ENCODE assay signal across 9 mouse cellular contexts in the genomic region with DNA sequence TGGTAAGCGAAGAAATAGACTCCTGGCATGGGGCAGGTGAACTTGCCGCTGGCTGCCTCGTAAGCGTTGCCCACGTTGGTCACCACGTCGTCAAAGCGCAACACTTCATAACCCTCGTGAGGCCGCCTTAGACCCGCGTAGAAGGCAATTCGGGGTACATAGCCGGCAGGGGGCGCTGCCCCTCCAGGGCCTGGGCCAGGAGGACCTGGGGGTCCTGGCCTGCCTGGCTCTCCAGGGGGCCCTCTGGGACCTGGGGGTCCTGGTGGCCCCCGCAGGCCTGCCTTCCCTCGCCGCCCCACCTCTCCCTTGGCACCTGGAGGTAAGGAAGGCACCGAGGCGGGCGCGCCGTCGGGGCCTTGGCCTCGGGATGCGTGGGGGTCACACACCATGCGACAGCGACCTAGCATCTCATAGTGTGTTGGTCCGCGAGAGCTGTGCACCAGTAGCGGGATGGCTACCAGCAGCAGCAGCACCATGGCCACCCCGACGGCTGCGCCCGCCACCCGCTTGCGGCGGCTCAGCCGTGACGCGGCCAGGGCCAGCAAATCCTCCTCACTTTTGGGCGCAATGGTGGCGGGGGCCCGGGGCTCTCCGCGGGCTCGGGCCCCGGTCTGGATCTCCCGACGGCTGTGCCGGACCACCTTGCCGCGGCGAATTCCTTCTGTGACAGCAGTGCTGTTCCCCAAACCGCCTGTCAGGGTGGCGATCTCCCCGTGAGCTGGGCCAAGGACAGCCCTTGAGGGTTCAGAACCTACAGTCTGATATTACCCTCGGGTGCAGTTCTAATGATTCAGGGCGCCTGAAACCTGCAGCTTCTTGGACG. TPM values are rescaled to one million over a fixed set of nuclear protein-coding genes. Genes with fewer than 3 reads are reported as not detected.
A peak's percentile ranks its signal among the peaks of the same experiment; 100 is the strongest.
DNase-seq lines count a peak whose midpoint lies in the region; ATAC-seq and TF ChIP-seq lines count a peak whose summit lies in the region.
"Had no signal": no experiment of that assay in that cellular context is flagged by ENCODE, and none has a peak within 500 bp of the region (broad histone marks: within the 10 kb centered on the region; RNA-seq: fewer than 3 reads in every experiment).

Gene C1ql4, minus strand, starts transcription at position 565 of the 823 bp plus-strand sequence.

- peaks cover 98% of the 10 kb centered on the region for H3K27me3 ChIP-seq in heart, embryonic 10.5 days (ENCODE audit: insufficient read depth, poor library complexity, severe bottlenecking)
- peaks cover 71% of the 10 kb centered on the region for H3K27me3 ChIP-seq in hindbrain, embryonic 11.5 days (ENCODE audit: control insufficient read depth, insufficient read depth, low read length)
- peaks cover 71% of the 10 kb centered on the region for H3K27me3 ChIP-seq in liver, postnatal 0 days (ENCODE audit: insufficient read depth, low read length)
- peaks cover 70% of the 10 kb centered on the region for H3K27me3 ChIP-seq in stomach, embryonic 16.5 days (ENCODE audit: control insufficient read depth, insufficient read depth, low read length)
- H3K27me3 ChIP-seq: Patski had no signal

- H3K4me2 ChIP-seq in hindbrain, embryonic 11.5 days (replicated peaks; ENCODE audit: low read depth, low read length): peak within 1 kb of the TSS; percentile 45
- H3K4me2 ChIP-seq in liver, postnatal 0 days (ENCODE audit: low read depth, low read length): peak within 1 kb of the TSS; percentile 53
- H3K4me2 ChIP-seq in stomach, embryonic 16.5 days (ENCODE audit: low read depth, low read length): peak within 1 kb of the TSS; percentile 52

- TF ChIP-seq CTCF in liver, postnatal 0 days (IDR thresholded peaks at IDR 0.05; ENCODE audit: low read depth): peak; percentile 71

- H3K4me3 ChIP-seq in heart, embryonic 10.5 days: peak within 1 kb of the TSS; percentile 49
- H3K4me3 ChIP-seq in hindbrain, embryonic 11.5 days (ENCODE audit: low read depth, low read length): peak within 1 kb of the TSS; percentile 13
- H3K4me3 ChIP-seq in liver, postnatal 0 days (ENCODE audit: low read depth, low read length): peak within 1 kb of the TSS; percentile 34
- H3K4me3 ChIP-seq in stomach, embryonic 16.5 days (replicated peaks; ENCODE audit: low read length): peak within 1 kb of the TSS; percentile 31

- peaks cover 14% of the 10 kb centered on the region for H3K36me3 ChIP-seq in heart, embryonic 10.5 days
- no peaks in the 10 kb centered on the region for H3K36me3 ChIP-seq in hindbrain, embryonic 11.5 days (ENCODE audit: control insufficient read depth, insufficient read depth, low read length)
- H3K36me3 ChIP-seq in liver, postnatal 0 days (replicated peaks; ENCODE audit: insufficient read depth, low read length): peaks cover 3% of the 10 kb centered on the region; the same call in 1 of the 2 replicates
- no peaks in the 10 kb centered on the region for H3K36me3 ChIP-seq in stomach, embryonic 16.5 days (ENCODE audit: control insufficient read depth, insufficient read depth, low read length)

- ATAC-seq in hindbrain, embryonic 11.5 days (ENCODE audit: low FRiP score): no peak; the same call in 1 of the 2 replicates
- no peak; the same call in 1 of the 2 replicates for ATAC-seq in liver, postnatal 0 days
- ATAC-seq in stomach, embryonic 16.5 days (ENCODE audit: insufficient read depth, low FRiP score): no peak; the same call in 1 of the 2 replicates

- H3K9me3 ChIP-seq in heart, embryonic 10.5 days: no peaks in the 10 kb centered on the region
- no peaks in the 10 kb centered on the region for H3K9me3 ChIP-seq in hindbrain, embryonic 11.5 days (ENCODE audit: control insufficient read depth, low read length)
- no peaks in the 10 kb centered on the region for H3K9me3 ChIP-seq in liver, postnatal 0 days (ENCODE audit: low read length)
- no peaks in the 10 kb centered on the region for H3K9me3 ChIP-seq in stomach, embryonic 16.5 days (replicated peaks; ENCODE audit: control insufficient read depth, low read length)

- H3K9ac ChIP-seq in hindbrain, embryonic 11.5 days (ENCODE audit: low read depth, low read length): peak within 1 kb of the TSS; percentile 3; the same call in 1 of the 2 replicates
- H3K9ac ChIP-seq in liver, postnatal 0 days (replicated peaks): no peak within 1 kb of the TSS
- peak within 1 kb of the TSS; percentile 42; the same call in 1 of the 2 replicates for H3K9ac ChIP-seq in stomach, embryonic 16.5 days (ENCODE audit: low read length)

- H3K27ac ChIP-seq in heart, embryonic 10.5 days: peak within 1 kb of the TSS; percentile 53; the same call in 1 of the 2 replicates
- peak within 1 kb of the TSS; percentile 65 for H3K27ac ChIP-seq in hindbrain, embryonic 11.5 days (ENCODE audit: low read depth, low read length)
- H3K27ac ChIP-seq in liver, postnatal 0 days (ENCODE audit: low read depth): no peak within 1 kb of the TSS
- no peak within 1 kb of the TSS for H3K27ac ChIP-seq in stomach, embryonic 16.5 days (ENCODE audit: low read length)

- H3K4me1 ChIP-seq in heart, embryonic 10.5 days: peaks cover 37% of the 10 kb centered on the region
- H3K4me1 ChIP-seq in hindbrain, embryonic 11.5 days (replicated peaks; ENCODE audit: control insufficient read depth, insufficient read depth, low read length): peaks cover 15% of the 10 kb centered on the region
- peaks cover 13% of the 10 kb centered on the region for H3K4me1 ChIP-seq in liver, postnatal 0 days (ENCODE audit: insufficient read depth)
- peaks cover 9% of the 10 kb centered on the region for H3K4me1 ChIP-seq in stomach, embryonic 16.5 days (ENCODE audit: control insufficient read depth, insufficient read depth, low read length)

- no peak for TF ChIP-seq EP300 in liver, postnatal 0 days (IDR thresholded peaks at IDR 0.05; ENCODE audit: low read depth)

- no peak for DNase-seq in heart, embryonic 10.5 days (ENCODE audit: low spot score)
- no peak for DNase-seq in heart, adult 11 months
- DNase-seq in ZHBTc4 (ENCODE audit: low read depth, low spot score): peak; percentile 84
- peak; percentile 77 for DNase-seq in hindbrain, embryonic 11.5 days (ENCODE audit: low spot score)
- peak; percentile 71 for DNase-seq in liver, postnatal 0 days
- DNase-seq in frontal cortex, postnatal 25 days (ENCODE audit: low spot score in 2 of 2): no peak
- no peak for DNase-seq in layer of hippocampus, adult 9-11 months

- 7% methylated on average over 60 of the region's 60 CpGs for WGBS in heart, embryonic 10.5 days
- whole genome bisulfite sequencing in hindbrain, embryonic 11.5 days: 9% methylated on average over 57 of the region's 60 CpGs
- WGBS in liver, postnatal 0 days (ENCODE audit: insufficient replicate concordance): 13% methylated on average over 60 of the region's 60 CpGs
- 13% methylated on average over 56 of the region's 60 CpGs for WGBS in stomach, embryonic 16.5 days

RNA-seq across cellular contexts. Expression of gene C1ql4, which starts in this region (rescaled TPM):
- 0.12 and 0.20 TPM in 2 replicates for polyA plus RNA-seq in heart, embryonic 10.5 days (2016; fragmentation: Nextera tagmentation; extraction: Ambion mirVana)
- polyA plus RNA-seq in hindbrain, embryonic 11.5 days (2014; fragmentation: Nextera tagmentation; extraction: Ambion mirVana): 10.2 and 12.4 TPM in 2 replicates
- polyA plus RNA-seq in liver, postnatal 0 days (2015; fragmentation: Nextera tagmentation; extraction: Ambion mirVana): 0.12 TPM in 1 of 2 replicates, not detected in the other
- polyA plus RNA-seq in stomach, embryonic 16.5 days (2015; fragmentation: Nextera tagmentation; extraction: Ambion mirVana): not detected in 2 replicates

Comparison
In these comparisons a context has a peak if more than half of its experiments do, and no peak if none do; other contexts are left out.
1. Peak in DNase-seq, H3K4me3 ChIP-seq and H3K4me2 ChIP-seq in liver, postnatal 0 days; RNA of the gene not detected or under 1 TPM.
2. DNase-seq: peak in ZHBTc4 (single experiment) and hindbrain, embryonic 11.5 days (single experiment); none in heart, embryonic 10.5 days (single experiment), heart, adult 11 months (single experiment), frontal cortex, postnatal 25 days (0 of 2) and layer of hippocampus, adult 9-11 months (single experiment).
3. H3K27ac ChIP-seq: peak in heart, embryonic 10.5 days (single experiment) and hindbrain, embryonic 11.5 days (single experiment); none in liver, postnatal 0 days (single experiment) and stomach, embryonic 16.5 days (single experiment).
4. Peak in every context shown above with its lines, with median percentiles within 50 percentile points of each other: H3K4me3 ChIP-seq and H3K4me2 ChIP-seq.